Mouse (Mus musculus) skeletal muscle tissue, adult 2 months (tissue): Measurements from ENCODE around the gene Col27a1.
"Not testable (repeated sequence)": the region's sequence is repeated elsewhere in the genome, so short reads cannot be mapped to it uniquely, and the experiment has no call there.

Experiments used
- DNase-seq: peaks from one replicate; pipeline ENCODE4 v3.0.0-alpha.2; 2012; ENCODE audit warnings: low read depth, low spot score

The Col27a1 gene

DNA sequence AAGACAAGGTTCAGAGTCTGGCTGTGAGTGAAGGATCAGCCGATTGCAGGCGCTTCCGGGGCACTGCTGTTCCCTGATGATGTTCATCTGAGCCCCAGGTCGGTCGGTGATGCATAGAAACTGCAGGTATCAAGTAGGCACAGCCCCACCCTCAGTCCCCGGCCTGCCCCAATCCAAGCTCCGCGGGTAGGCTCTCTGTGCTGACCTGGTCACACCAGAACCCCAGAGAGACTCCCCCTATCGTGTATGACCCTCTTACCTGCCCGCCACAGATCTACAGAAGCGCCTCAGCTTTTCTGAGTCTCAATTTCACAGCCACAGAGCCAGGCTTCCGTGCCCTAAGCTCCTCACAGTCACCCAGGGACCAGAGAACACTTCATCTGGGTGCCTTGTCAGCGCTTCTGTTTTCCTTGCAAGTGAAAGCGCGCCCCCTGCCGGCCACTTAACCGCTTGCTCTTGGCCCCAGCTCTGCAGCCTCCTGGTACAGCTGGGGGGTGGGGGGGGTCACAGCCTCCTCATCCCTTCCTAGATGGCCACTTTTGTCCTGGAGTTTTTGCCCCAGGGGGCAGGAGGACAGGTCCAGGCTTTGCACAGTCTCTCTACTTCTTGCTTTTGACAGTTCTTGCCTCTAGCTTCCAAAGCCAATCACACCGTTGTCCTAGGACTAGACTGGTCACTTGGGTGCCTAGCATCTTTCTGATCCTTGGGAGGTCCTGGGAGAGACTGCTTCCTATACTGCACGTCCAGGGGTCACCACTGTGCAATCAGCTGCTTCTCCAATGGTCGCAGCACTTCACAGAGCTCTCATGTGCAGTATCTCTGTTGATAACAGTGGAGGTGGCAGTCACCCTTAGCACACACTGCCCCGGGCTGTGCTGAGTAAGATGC is 93.6 kb downstream of the Col27a1 start:
- DNase-seq, result peak; percentile 81

DNA sequence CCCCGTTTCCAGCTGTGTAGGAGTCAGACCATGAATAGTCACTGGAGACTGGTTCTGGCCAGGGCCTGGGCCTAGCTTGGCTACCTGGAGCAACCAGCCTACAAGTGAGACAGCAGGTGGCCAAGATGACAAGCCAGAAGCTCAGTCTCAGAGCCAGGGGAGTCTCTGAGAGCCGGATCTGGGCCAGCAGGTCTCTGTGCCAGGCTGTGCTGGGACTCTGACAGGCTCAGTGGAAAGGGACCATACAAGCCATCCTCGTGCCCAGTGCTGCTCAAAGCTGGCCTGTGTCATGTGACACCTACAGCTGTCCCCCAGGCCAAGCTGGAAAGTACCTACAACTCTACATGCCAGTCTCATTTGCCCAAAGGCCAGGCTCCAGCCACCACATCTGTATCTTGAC is 94.5 kb downstream of the Col27a1 start:
- peak; percentile 59 for DNase-seq

DNA sequence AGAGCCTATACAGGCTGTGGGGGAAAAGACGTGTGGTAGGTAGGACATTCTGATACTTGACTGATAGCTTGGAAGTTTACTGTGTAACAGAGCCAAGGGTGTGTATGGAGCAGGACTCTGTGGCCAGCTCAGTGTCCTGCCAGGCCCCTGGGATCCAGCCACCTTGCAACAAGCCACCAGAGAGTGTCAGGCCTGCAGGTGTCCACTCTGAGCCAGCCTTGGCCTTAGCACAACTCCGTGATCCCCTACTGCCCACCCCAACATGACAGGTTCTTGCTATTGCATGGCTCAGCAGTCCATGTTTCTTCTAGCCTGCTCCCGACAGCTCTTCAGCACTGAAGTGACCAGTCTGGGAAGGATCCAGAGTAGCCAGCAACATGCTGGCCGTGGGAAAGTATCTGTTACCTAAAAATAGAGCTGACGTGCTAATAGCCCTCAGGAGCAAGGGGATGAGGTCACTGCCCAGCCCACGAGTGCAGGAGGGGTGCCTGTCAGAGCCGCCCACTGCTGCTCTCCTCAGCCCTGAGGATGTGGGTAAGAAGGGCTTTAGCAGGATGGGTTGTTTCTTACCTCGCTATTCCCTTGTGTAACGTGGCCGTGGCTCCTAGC is 96.5 kb downstream of the Col27a1 start:
- DNase-seq, result peak; percentile 80

DNA sequence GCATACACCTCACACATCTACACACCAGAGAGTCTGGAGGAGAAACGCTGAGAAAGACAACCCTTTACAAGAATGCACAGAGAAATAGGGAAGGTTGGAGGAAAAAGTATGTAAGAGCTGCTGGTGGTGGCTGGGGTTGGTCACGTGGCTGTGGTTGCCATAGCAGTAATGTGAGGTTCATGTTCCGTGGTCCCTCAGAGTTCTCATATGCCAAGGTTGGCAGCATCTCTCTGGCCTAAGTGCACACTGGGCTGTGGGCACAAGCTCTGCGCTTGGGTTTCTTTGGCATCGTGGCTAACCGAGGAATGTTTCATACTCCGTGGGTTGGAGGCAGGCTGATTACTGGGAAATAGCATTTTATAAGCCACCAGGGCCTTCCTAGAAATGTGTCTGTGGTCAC is 97.6 kb downstream of the Col27a1 start:
- peak; percentile 20 for DNase-seq

DNA sequence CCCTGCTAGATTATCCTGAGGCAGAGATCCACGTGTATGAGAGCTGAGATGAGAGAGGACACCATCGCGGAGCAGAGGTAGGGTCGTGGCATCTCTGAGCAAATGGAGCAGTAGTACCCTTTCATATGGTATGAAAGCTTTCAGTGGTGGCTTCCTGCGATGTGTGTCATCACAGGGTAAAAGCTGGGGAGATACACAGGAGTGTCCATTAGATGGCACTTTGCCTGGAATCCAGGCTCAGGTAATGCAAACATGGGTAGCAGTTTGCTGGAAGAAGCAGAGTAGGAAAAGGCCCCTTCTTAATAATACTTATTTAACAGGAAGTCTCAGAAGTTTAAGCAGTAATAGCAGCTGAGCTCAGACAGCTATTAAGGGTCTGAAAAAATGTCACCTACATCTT is 100.3 kb downstream of the Col27a1 start:
- DNase-seq, result no peak

DNA sequence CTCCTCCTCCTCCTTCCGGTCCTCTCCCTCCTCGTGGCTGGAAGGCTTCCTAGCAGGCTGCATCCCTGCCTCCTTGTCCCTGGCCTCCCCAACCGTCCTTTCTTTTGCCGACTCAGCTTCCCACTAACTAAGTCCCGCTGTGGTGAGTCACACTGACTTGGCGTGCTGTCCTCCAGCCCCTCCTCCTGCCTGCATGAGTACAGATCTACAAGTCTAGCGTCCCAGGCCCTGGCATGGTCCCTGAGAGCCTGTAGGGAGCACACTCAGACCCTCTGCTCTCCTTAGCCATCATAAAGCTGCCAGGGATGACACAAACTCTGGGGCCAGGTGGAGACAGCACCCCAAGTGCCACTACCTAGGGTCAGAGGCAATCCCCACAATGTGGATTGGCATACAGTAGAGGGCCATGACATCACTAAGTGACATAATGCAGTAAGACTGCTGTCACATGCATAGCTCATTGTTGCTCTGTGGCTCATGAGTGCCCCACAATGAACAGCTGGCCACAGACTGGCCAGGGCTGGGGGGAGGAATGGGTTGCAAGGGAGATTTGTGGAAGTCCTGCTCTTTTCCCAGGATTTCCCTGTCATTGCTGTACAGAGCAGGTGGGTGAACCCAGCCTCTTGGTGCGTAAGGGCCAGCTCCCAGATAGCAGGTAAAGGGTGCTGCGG is 102.4 kb downstream of the Col27a1 start:
- peak; percentile 66 for DNase-seq

DNA sequence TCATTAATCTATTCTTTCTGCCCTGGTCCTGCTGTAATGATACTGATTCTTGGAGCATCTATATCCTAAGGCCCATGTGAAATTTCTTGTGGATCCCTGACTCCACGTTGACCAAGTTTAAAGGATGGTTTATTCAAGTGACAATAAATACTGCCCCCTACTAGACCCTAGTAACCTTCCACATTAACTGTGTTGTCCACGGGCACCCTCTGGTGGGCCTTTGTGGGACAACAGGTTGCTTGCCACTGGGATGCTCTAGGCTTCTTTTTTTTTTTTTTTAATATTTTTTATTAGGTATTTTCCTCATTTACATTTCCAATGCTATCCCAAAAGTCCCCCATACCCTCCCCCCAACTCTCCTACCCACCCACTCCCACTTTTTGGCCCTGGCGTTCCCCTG is 105.8 kb downstream of the Col27a1 start:
- DNase-seq, result not testable (repeated sequence)

DNA sequence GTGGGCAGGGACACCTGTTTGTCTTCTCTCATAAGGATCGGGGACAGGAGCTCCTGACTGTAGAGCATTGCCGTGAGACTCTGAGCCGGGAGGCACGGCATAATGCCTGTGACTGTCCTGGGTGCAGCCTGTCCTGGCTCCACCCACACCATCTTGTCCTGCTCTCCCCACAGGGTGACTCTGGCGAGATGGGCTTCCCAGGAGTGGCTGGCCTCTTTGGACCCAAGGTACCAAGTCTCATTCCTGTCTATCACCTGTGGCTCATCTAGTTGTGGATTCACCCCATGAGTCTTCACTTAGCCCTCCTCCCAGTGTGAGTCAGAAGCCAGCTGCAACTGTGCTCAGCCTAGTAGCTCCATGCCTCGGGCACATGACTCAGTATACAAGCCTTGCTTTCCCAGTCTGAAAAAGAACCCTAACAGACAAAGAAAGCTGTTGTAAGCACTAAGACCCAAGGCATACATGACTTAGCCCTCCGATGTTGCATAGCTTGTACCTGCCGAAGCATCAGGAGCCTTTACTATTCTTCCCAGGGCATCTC is 109.5 kb downstream of the Col27a1 start:
- no peak for DNase-seq

DNA sequence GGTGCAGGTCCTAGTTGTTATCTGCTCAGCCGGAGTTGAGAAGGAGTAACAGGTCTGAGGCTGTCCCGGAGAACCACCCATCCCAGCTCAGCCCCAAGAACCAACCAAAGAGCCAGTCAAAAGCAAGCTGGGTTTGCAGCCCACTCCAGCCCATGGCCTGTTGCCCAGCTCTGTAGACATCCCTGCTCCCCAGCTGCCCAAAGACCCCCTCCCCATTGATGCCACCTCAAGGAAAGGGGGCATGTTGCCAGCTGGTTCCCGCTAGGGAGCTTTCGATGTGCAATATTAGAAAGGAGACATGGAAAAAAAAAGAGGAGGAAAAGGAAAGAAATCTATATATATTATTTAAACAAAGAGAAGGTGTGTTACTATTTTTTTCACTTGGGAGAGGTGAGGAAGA is 119.6 kb downstream of the Col27a1 start:
- no peak for DNase-seq

DNA sequence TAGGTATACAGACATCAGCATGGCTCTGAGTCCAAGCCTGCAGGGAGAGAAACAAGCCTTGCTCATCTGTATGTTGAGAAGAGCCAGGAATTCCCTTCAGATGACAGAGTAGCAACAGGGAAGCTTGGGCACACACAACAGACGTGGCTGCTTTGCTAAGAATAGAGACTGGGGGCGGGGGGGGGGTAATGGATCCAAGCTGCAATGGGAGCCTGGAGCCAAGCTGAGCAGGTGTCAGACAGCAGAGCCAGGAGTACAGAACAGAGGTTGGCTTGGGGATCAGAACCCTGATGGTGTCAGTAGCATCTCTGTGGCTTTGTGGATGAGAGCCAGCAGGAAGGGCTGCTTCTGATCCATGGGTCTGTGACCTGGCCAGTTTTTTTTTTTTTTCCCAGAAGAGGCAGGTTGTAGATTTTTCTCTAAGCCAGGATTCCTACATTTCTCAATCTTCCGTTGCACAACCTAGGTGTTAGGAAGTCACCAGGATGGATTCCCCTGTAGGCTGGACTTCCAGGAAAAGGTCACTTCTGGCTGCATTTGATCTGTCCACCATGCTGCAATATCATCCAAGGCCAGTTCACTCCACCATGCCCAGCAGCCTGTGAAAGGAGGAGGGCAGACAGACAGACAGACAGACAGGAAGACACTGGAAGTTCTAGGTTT is 124.7 kb downstream of the Col27a1 start:
- DNase-seq, result peak; percentile 70

DNA sequence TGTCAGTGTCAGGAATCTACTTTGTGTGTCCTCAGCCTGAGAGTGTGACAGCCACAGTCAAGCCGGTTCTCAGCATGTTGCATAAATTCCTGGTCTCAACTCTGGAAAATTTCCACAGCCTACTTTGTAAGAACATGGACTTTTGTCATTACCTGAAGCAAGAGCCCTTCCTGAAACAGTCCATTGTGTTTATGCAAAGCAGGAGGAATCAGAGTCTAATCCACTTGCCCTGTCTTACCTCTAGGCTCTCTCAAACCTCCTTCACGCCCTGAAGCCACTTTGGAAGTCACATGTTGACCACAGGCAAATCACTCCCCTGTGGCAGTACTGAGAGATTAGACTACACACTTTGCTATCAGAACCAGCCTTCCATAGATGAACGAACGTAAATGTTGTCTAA is 128.7 kb downstream of the Col27a1 start:
- DNase-seq, result no peak

DNA sequence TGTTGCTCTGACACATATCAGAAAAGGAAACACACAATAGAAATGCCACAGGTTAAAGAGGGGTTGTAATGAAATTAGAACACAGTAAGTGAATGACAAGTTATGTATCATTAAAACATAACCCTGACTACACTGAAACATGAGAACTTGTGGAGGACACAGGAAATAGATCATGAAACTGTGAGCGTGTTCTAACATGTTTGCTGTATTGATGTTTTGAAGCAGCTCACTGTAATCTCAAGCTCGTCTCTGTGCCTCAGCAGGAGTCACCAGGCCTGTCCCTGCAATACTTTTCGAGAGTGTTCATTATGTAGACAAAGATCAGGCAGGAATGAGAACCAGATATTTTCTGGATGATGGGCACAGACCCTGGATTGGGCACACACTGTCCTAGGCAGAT is 129.8 kb downstream of the Col27a1 start:
- DNase-seq, result no peak

DNA sequence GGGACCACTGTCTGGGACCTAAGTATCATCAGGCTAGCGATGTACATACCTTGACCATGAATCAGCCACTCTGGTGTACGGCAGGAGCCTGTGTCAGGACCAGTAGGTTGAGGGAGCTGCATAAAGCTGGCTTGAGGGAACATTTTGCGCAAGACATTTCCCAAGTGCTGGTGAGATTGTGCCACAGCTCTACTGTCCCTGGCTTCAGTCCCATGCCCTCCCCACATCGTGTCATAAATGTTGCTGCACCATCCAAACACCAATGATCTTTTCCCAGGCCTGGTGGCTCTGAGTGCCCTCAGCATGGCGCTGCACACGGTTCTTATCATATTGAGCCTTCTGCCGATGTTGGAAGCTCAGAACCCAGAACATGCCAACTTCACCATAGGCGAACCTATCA is 130.5 kb downstream of the Col27a1 start, which contains the start of gene Orm1:
Gene Orm1 (plus strand): TSS at position 266 of the 400 bp plus-strand sequence.
- DNase-seq, result no peak

DNA sequence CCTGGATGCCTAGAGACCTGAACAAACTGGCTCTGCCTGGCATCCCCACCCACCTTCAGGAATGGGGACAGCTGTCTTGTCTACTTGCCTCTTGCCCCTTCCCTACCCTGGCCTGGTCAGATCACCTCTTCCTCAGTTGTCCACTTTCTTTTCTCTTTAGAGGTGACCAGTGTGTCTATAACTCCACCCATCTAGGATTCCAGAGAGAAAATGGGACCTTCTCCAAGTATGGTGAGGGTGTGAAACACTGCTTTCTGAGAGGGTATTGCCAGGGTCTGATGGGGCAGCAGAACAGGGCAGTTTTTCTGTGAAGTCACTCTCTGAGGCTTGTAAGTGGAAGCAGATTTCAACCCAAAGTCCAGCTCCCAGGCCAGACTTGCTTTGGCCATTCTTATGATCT is 131.5 kb downstream of the Col27a1 start:
- no peak for DNase-seq

DNA sequence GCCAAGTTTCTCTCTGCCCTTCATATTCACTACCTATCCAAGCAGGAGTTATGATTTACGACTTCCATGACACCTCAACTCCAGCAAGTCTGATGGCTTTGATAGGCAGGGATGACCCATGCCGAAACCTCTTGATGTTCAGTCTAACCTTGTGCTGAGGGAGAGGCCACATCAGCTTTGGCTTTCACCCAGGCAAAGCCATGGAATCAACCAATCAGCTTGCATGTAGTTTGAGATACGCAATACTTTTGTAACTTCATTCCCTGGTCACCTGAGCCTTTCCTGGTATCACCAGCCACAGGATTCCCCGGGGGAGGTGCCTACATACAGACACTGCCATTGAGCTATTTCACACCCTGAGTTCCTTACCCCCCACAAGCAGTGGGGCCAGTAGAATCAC is 132.9 kb downstream of the Col27a1 start:
- no peak for DNase-seq

DNA sequence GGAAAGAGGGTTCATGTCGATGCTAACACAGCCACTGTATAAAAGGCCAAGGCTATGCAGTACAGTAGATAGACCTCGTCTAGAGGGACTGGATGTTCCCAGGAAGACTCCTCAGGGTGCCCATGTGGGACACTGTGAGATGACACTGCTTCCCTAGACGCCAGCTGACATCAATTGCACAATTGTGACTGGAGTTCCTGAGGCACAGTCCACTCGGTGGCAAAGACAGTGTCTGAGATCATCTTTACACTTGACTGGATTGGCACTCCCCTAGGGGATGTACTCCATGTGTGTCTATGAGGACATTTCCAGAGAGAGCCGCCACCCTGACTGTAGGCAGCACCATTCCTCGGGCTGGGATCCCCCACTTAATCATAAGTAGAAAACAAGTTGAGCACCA is 134.7 kb downstream of the Col27a1 start:
- DNase-seq, result no peak

DNA sequence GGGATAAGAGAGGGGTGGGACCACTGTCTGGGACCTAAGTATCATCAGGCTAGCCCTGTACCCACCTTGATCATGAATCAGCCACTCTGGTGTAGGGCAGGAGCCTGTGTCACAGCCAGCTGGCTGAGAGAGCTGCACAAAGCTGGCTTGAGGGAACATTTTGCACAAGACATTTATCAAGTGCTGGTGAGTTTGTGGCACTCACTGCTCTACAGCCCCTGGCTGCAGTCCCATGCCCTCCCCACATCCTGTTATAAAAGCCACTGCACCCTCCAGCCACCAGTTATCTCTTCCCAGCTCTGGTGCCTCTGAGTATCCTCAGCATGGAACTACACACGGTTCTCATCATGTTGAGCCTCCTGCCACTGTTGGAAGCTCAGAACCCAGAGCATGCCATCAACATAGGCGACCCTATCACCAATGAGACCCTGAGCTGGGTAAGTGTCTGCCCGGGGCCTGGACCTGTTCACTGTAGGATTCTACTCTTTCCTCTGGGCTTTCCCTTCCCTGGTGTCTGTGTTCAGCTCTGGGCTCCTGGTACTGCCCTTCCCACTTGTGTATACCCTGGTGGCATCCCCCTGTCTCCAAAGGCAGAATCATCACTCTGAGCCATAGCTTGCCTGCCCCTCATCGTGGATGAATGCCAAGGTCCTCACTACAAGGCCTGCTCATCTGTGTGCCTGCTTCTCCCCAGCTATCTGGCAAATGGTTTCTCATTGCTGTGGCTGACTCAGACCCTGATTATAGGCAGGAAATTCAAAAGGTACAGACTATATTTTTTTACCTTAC is 142.3 kb downstream of the Col27a1 start, which contains the start of gene Orm3:
Gene Orm3 (plus strand): TSS at position 286 of the 789 bp plus-strand sequence.
- no peak for DNase-seq

DNA sequence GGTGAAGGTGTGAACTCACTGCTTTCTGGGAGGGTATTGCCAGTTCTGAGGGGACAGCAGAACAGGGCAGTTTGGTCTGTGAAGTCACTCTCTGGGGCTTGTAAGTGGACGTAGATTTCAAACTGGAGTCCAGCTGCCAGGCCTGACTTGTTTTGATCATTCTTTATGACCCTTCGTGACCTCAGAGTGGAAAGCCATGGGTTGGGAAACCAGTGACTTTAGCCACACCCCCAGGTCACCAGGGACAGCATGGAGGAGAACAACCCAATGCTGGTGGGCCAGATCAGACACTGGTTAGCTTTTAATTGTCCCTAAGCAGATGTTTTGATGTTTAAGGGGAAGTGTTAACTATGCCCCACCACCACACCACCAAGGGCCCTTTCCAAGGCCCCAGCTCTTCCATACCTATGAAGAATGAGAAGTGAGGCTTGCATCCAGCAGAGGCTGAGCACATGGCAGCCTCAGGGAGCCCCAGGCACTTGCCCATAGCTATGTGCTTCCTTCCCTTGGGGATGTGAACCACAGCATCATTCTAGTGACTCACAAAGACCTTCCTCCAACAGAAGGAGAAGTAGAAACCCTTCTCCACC is 143.3 kb downstream of the Col27a1 start:
- DNase-seq, result no peak

DNA sequence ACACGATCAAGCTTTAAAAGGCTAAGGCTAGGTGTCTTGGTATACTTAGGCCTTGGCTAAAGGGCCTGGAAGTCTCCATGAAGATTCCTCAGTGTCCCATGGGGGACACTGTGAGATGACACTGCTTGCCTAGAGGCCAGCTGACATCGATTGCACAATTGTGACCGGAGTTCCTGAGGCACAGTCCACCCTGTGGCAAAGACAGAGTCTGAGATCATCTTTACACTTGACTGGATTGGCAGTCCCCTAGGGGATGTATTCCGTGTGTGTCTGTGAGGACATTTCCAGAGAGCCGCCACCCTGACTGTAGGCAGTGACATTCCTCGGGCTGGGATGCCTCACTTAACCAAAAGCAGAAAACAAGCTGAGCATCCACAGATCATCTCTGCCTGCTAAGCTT is 146.1 kb downstream of the Col27a1 start:
- no peak for DNase-seq

DNA sequence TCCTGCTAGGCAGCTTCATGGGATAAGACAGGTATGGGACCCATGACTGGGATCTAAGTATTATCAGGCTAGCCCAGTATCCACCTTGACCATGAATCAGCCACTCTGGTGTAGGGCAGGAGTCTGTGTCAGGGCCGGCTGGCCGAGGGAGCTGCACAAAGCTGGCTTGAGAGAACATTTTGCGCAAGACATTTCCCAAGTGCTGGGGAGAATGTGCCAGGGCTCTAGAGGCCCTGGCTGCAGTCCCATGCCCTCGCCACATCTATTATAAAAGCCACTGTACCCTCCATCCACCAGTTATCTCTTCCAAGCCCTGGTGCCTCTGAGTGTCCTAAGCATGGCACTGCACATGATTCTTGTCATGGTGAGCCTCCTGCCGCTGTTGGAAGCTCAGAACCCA is 148.3 kb downstream of the Col27a1 start, which contains the start of gene Orm2:
Gene Orm2 (plus strand): TSS at position 300 of the 400 bp plus-strand sequence.
- DNase-seq, result peak; percentile 27
